Mouse (Mus musculus) limb, embryonic 10.5 days (tissue): Measurements from ENCODE around the gene Mettl7a3. TPM values are rescaled to one million over a fixed set of nuclear protein-coding genes. Genes with fewer than 3 reads are reported as not detected.
"Not testable (repeated sequence)": the region's sequence is repeated elsewhere in the genome, so short reads cannot be mapped to it uniquely, and the experiment has no call there.

ENCODE experiments used
- DNase-seq: peaks from one replicate; pipeline ENCODE4 v3.0.0-alpha.2; 2017; ENCODE audit warnings: low spot score
- H3K27ac ChIP-seq: fragments of 300-500 bp; sonication (generic); 2 replicates; pipeline ENCODE4 v1.5.1; 2016; ENCODE audit warnings: mild to moderate bottlenecking
- H3K27me3 ChIP-seq: fragments of 300-500 bp; sonication (generic); 2 replicates; pipeline ENCODE4 v1.6.1; 2016; ENCODE audit warnings: low read depth, mild to moderate bottlenecking; ENCODE audit not compliant: poor library complexity, severe bottlenecking
- H3K36me3 ChIP-seq: fragments of 300-500 bp; sonication (generic); 2 replicates; pipeline ENCODE4 v1.6.1; 2016; ENCODE audit warnings: mild to moderate bottlenecking, moderate library complexity
- H3K4me1 ChIP-seq: fragments of 300-500 bp; sonication (generic); 2 replicates; pipeline ENCODE4 v1.6.1; 2016
- H3K4me3 ChIP-seq: fragments of 300-500 bp; sonication (generic); 2 replicates; pipeline ENCODE4 v1.5.1; 2016; ENCODE audit warnings: mild to moderate bottlenecking, moderate library complexity
- H3K9me3 ChIP-seq: fragments of 300-500 bp; sonication (generic); replicated peaks from 2 replicates; pipeline ENCODE4 v1.6.1; 2016; ENCODE audit warnings: mild to moderate bottlenecking
- WGBS: fragments of 180-500 bp; shearing (Covaris S2); methylation state at CpG from one replicate; pipeline ENCODE4 v1.1.7; 2016; 5-methylcytosine and 5-hydroxymethylcytosine counted together
- polyA plus RNA-seq: library from polyadenylated mRNA; unstranded; fragments of >200 nt; fragmentation: Nextera tagmentation; extraction: Ambion mirVana; gene quantifications from 2 replicates; pipeline ENCODE4 v1.2.1, GENCODE M21; 2016

The Mettl7a3 gene
- polyA plus RNA-seq, 1 experiment from 2014 or later = not detected

DNA sequence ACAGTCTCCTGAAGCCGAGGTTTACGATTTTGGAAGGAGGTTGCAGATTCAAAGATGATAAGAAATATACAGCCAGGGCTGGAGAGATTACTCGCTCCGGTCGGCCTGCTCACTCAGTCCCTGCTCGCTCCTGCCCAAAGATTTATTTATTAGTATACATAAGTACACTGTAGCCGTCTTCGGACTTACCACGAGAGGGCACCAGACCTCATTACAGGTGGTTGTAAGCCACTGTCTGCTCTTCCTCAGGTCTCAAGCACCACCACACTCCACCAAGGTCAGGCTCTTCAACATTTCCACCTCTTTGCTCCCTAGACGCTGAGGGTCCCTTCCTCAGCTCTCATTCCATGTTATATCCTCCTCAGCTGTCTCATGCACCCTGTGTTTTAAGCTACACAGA is 3.1 kb downstream of the Mettl7a3 start:
- not testable (repeated sequence) for H3K4me1 ChIP-seq, DNase-seq, H3K27ac ChIP-seq, H3K36me3 ChIP-seq, H3K27me3 ChIP-seq, H3K9me3 ChIP-seq, H3K4me3 ChIP-seq
- WGBS = 39% methylated on average over 10 of the region's 10 CpGs

DNA sequence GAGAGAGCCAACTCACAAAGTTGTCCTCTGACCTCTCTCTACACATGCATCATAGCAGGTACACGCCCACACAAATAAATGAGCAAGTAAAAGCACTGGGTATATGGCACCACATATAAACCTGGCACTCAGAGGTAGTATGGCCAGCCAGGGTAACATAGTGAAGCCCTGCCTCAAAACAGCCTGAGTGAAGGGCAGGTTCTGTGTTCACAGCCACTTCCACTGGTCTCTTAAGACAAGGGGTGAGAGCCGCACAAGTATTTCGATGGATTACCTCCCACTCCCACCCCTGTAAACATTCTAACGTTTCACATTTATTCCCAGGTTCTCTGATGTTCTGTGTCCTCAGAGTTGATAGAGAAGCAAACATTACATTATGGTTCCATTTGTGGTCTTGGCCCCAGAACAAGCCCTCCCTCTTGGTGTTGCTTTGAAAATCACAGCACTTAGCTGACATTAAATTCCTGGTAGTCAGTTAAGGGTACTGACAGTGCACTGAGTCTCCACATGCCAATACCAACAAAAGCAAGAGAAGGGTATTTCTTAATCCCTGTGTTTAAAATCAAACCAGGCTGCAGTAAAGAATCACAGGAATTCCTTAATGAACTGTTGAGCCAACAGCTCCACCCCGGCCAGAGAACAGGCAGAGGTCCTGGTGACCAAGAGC is 6.7 kb downstream of the Mettl7a3 start:
- not testable (repeated sequence) for DNase-seq
- 81% methylated on average over 5 of the region's 5 CpGs for WGBS

DNA sequence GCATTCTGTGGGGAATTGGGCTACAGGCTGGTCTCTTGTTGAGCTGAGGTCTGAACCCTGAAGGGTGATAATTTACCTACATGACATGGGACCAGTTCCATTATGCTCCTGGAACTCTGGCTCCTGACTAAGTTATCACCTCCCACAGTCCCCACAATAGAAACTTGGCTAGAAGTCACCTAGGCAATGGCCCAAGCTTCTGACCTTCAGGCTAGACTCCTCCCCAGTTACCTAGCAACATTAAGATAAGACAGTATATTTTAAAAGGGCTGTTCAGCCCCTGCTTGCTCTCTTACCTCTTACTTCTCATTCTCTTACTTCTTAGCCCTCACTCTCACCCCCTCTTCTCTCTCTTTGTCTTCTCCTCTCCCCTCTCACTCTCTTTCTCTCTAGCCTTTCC is 10.8 kb downstream of the Mettl7a3 start:
- Histone ChIP-seq H3K4me3 (no peak overlapping the region), H3K27me3 (no peaks in the 10 kb centered on the region), H3K9me3 (no peaks in the 10 kb centered on the region), H3K27ac (no peak overlapping the region), H3K36me3 (no peaks in the 10 kb centered on the region), H3K4me1 (peaks cover 14% of the 10 kb centered on the region)
- no peak for DNase-seq

More for the DNA sequence above, 6.7 kb downstream of the Mettl7a3 start:
- not testable (repeated sequence) for H3K27ac ChIP-seq, H3K4me3 ChIP-seq, H3K9me3 ChIP-seq, H3K4me1 ChIP-seq, H3K27me3 ChIP-seq, H3K36me3 ChIP-seq

GRCm38 (mm10) chr15:100346761-100347160 is 12.0 kb downstream of the Mettl7a3 start:
- no peaks in the 10 kb centered on the region for H3K9me3 ChIP-seq
- no peak for DNase-seq
- no peaks in the 10 kb centered on the region for H3K36me3 ChIP-seq
- peaks cover 16% of the 10 kb centered on the region for H3K4me1 ChIP-seq
- H3K27me3 ChIP-seq = no peaks in the 10 kb centered on the region
- H3K27ac ChIP-seq = peak overlapping the region; percentile 72
- WGBS = 78% methylated on average over 14 of the region's 14 CpGs
- no peak overlapping the region for H3K4me3 ChIP-seq

GRCm38 (mm10) chr15:100349496-100349895 is 14.8 kb downstream of the Mettl7a3 start:
- 39% methylated on average over 2 of the region's 2 CpGs for WGBS
- H3K27ac ChIP-seq = no peak overlapping the region
- DNase-seq = no peak
- H3K9me3 ChIP-seq = no peaks in the 10 kb centered on the region
- H3K4me3 ChIP-seq = no peak overlapping the region
- no peaks in the 10 kb centered on the region for H3K36me3 ChIP-seq
- peaks cover 18% of the 10 kb centered on the region for H3K4me1 ChIP-seq
- no peaks in the 10 kb centered on the region for H3K27me3 ChIP-seq

- Histone ChIP-seq H3K36me3 (no peaks in the 10 kb centered on the region), H3K9me3 (no peaks in the 10 kb centered on the region), H3K4me1 (peaks cover 12% of the 10 kb centered on the region), H3K4me3 (no peak overlapping the region), H3K27ac (no peak overlapping the region), H3K27me3 (no peaks in the 10 kb centered on the region)
- WGBS = 63% methylated on average over 6 of the region's 6 CpGs
- DNase-seq = no peak
Observed at GRCm38 (mm10) chr15:100351501-100352060, 16.9 kb downstream of the Mettl7a3 start.

DNA sequence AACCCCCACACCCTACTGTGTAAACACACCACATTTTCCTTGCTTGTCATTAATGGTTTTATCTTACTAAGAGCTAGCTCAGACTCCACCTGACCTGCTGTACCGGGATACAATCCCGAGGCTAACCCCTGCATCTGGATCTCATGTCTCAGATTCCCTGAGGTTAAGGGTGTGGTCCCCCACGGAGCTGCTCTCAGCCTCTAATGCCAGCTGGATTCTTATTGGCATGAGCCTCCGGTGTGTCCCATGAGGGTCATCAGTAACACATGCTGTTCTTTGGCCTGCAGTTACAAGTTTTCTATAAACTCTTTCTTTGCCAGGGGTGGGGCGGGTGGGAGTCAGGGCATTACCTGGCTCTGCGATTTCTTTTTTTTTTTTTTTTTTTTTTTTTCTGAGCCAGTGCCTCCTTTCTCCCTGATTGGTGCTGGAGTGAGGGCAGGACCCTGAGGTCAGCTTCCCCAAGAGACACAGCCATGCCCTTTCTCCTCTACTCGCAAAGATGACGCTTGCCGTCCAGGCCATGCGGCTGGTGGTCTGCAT is 18.1 kb downstream of the Mettl7a3 start, which contains the start of the genes Methig1 and Mettl7a2:
Gene Methig1, plus strand, starts transcription at position 439 of the 540 bp plus-strand sequence.
Gene Mettl7a2, plus strand, starts transcription at position 490 of the 540 bp plus-strand sequence.
- H3K4me3 ChIP-seq = no peak within 1 kb of the TSS
- DNase-seq = no peak
- WGBS = 89% methylated on average over 10 of the region's 10 CpGs
- no peaks in the 10 kb centered on the region for H3K36me3 ChIP-seq
- H3K27ac ChIP-seq = no peak within 1 kb of the TSS
- H3K27me3 ChIP-seq = no peaks in the 10 kb centered on the region
- H3K9me3 ChIP-seq = no peaks in the 10 kb centered on the region
- peaks cover 11% of the 10 kb centered on the region; the same call in 1 of the 2 replicates for H3K4me1 ChIP-seq

DNA sequence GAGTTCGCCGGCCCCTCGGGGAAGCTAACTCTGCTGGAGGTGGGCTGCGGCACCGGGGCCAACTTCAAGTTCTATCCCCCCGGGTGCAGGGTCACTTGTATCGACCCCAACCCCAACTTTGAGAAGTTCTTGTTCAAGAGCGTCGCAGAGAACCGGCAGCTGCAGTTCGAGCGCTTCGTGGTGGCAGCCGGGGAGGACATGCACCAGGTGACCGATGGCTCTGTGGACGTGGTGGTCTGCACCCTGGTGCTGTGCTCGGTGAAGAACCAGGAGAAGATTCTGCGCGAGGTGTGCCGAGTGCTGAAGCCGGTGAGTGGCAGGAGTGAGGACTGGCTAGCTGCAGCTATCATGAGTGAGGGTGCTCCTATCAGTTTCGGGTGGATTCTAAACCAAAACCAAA is 18.7 kb downstream of the Mettl7a3 start:
- not testable (repeated sequence) for H3K4me3 ChIP-seq, H3K27me3 ChIP-seq, H3K27ac ChIP-seq, H3K36me3 ChIP-seq, H3K9me3 ChIP-seq, DNase-seq
- peaks cover 11% of the 10 kb centered on the region; the same call in 1 of the 2 replicates for H3K4me1 ChIP-seq
- 89% methylated on average over 20 of the region's 22 CpGs for WGBS

DNA sequence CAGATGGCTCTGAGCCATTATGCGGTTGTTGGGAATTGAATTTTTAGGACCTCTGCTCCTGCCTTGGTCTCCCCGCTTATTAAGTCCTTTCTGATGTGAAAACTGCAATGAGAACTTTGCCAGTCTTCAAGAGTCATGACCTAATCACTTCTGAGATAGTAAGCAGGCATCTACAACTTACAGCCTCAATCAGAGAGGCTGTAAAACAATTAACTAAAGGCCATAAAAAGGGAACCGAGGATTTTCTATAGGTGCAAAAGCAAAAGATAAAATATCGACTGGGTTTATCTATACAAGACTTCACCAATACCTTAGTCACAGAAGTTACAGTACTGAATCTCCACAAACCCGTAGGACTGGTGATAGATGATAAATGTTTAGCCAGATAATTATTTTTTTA is 21.1 kb downstream of the Mettl7a3 start:
- WGBS = 43% methylated on average over 5 of the region's 5 CpGs
- H3K4me3 ChIP-seq = no peak overlapping the region
- no peaks in the 10 kb centered on the region for H3K9me3 ChIP-seq
- peaks cover 7% of the 10 kb centered on the region; the same call in 1 of the 2 replicates for H3K4me1 ChIP-seq
- no peaks in the 10 kb centered on the region for H3K27me3 ChIP-seq
- DNase-seq = no peak
- no peaks in the 10 kb centered on the region for H3K36me3 ChIP-seq
- H3K27ac ChIP-seq = no peak overlapping the region

DNA sequence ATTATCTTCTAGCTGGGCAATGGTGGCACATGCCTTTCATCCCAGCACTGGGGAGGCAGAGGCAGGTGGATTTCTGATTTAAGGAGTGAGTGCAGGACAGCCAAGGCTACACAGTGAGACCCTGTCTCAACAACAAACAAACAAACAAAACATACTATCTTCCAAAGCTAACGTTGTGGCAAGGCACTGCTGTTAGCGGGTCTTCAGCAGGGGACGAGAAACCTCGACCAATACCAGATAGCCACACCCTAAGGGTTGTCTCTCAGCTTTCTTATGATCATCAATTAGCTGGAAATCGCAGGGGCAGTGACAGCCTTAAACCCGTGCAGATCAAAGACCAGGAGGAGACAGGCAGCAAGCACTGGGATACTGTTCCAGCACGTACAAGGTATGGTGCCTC is 29.5 kb downstream of the Mettl7a3 start, which contains the start of gene Higd1c:
Gene Higd1c, plus strand, starts transcription at position 301 of the 400 bp plus-strand sequence.
- Histone ChIP-seq H3K36me3 (no peaks in the 10 kb centered on the region), H3K4me3 (no peak within 1 kb of the TSS), H3K27me3 (peaks cover 20% of the 10 kb centered on the region; the same call in 1 of the 2 replicates), H3K27ac (no peak within 1 kb of the TSS), H3K9me3 (no peaks in the 10 kb centered on the region), H3K4me1 (peaks cover 12% of the 10 kb centered on the region; the same call in 1 of the 2 replicates)
- WGBS = 50% methylated on average over 7 of the region's 7 CpGs
- no peak for DNase-seq

DNA sequence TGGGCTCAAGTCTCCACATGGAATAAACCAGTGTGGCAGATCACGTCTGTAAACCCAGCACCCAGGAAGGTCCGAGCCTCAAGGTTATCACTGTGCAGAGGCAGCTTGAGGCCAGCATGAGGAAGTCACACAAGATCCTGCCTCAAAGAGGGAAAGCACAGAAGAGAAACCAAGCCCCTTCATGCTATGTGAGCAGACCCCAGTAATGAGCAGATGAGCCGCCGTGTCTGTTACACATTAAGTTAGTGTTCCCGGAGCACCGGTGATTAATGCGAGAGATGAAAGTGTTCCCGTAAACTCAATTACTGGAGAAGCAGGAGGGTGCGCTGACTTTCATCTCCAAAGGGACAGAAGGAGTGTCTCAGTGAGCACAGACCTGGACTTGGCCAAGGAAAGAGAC is 31.2 kb downstream of the Mettl7a3 start:
- 18% methylated on average over 9 of the region's 9 CpGs for WGBS
- peaks cover 23% of the 10 kb centered on the region; the same call in 1 of the 2 replicates for H3K27me3 ChIP-seq

GRCm38 (mm10) chr15:100367119-100367518 is 32.4 kb downstream of the Mettl7a3 start:
- Histone ChIP-seq H3K4me3 (no peak overlapping the region), H3K27ac (no peak overlapping the region), H3K4me1 (peaks cover 16% of the 10 kb centered on the region; the same call in 1 of the 2 replicates), H3K36me3 (no peaks in the 10 kb centered on the region), H3K27me3 (peaks cover 23% of the 10 kb centered on the region; the same call in 1 of the 2 replicates), H3K9me3 (no peaks in the 10 kb centered on the region)
- WGBS = 62% methylated on average over 7 of the region's 7 CpGs
- no peak for DNase-seq

More for the DNA sequence above, 31.2 kb downstream of the Mettl7a3 start:
- not testable (repeated sequence) for H3K36me3 ChIP-seq, H3K27ac ChIP-seq, H3K9me3 ChIP-seq, DNase-seq, H3K4me3 ChIP-seq
- H3K4me1 ChIP-seq = peaks cover 12% of the 10 kb centered on the region; the same call in 1 of the 2 replicates

DNA sequence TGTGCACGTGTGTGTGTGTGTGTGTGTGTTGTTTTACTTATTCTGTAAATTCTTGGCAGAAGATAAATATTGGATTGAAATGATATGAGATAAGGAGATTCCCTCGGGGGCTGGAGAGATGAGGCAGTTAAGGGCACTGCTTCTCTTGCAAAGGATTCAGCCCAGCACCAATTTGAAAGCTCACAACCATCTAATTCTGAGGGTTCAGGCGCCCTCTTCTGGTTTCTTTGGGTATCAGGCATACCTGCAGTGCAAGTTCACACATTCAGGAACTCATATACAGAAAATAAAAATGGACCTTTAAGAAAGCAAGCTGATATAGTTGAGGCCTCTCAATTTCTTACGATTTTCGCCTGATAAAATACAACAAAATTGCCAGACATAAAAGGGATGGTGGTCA is 40.3 kb downstream of the Mettl7a3 start:
- no peaks in the 10 kb centered on the region for H3K36me3 ChIP-seq
- 0 out of 2 replicates have a peak, but pooled peaks cover 1% of the 10 kb centered on the region for H3K27me3 ChIP-seq
- DNase-seq = peak; percentile 63
- H3K4me1 ChIP-seq = peaks cover 4% of the 10 kb centered on the region; the same call in 1 of the 2 replicates
- no peak overlapping the region for H3K4me3 ChIP-seq
- H3K27ac ChIP-seq = no peak overlapping the region
- H3K9me3 ChIP-seq = no peaks in the 10 kb centered on the region
- 34% methylated on average over 5 of the region's 5 CpGs for WGBS
